Mouse (Mus musculus): ENCODE data around the gene Cyp3a13. TPM values are rescaled to one million over a fixed set of nuclear protein-coding genes. Genes with fewer than 3 reads are reported as not detected.
"Not testable (repeated sequence)": the region's sequence is repeated elsewhere in the genome, so short reads cannot be mapped to it uniquely, and the experiment has no call there.

Cyp3a13 gene
- polyA plus RNA-seq, 1 experiment from 2014 or later: not detected

- H3K27me3 ChIP-seq; ATAC-seq (ENCODE audit: low FRiP score, low read depth); H3K4me2 ChIP-seq; H3K4me1 ChIP-seq (replicated peaks); H3K4me3 ChIP-seq; H3K9me3 ChIP-seq; H3K27ac ChIP-seq (replicated peaks); H3K9ac ChIP-seq; H3K36me3 ChIP-seq: not testable (repeated sequence)
- WGBS: 79% methylated on average over 2 of the region's 2 CpGs
These were observed 52.8 kb downstream of the Cyp3a13 start for GRCm38 (mm10) chr5:137868600-137868999.

GRCm38 (mm10) chr5:137864008-137864407, 57.4 kb downstream of the Cyp3a13 start:
- H3K9ac ChIP-seq; H3K36me3 ChIP-seq; H3K4me1 ChIP-seq (replicated peaks); H3K27ac ChIP-seq (replicated peaks); ATAC-seq (ENCODE audit: low FRiP score, low read depth); H3K4me2 ChIP-seq; H3K9me3 ChIP-seq; H3K27me3 ChIP-seq; H3K4me3 ChIP-seq: not testable (repeated sequence)
- WGBS: 83% methylated on average over 1 of the region's 1 CpGs

GRCm38 (mm10) chr5:137857960-137858710, 63.3 kb downstream of the Cyp3a13 start, which contains the start of gene Pilrb1:
Gene Pilrb1 (minus strand): TSS chr5:137858106.
- not testable (repeated sequence) for H3K4me3 ChIP-seq; H3K4me1 ChIP-seq (replicated peaks); H3K9ac ChIP-seq; H3K9me3 ChIP-seq; H3K27me3 ChIP-seq; H3K27ac ChIP-seq (replicated peaks); ATAC-seq (ENCODE audit: low FRiP score, low read depth); H3K4me2 ChIP-seq; H3K36me3 ChIP-seq
- WGBS: 78% methylated on average over 2 of the region's 2 CpGs

GRCm38 (mm10) chr5:137856870-137857269, 64.5 kb downstream of the Cyp3a13 start:
- 80% methylated on average over 5 of the region's 5 CpGs for WGBS
- not testable (repeated sequence) for ATAC-seq (ENCODE audit: low FRiP score, low read depth); H3K27me3 ChIP-seq; H3K4me2 ChIP-seq; H3K9ac ChIP-seq; H3K27ac ChIP-seq (replicated peaks); H3K9me3 ChIP-seq; H3K4me1 ChIP-seq (replicated peaks); H3K36me3 ChIP-seq; H3K4me3 ChIP-seq

- not testable (repeated sequence) for H3K4me2 ChIP-seq; H3K27ac ChIP-seq (replicated peaks); H3K4me3 ChIP-seq; H3K36me3 ChIP-seq; H3K9ac ChIP-seq; H3K4me1 ChIP-seq (replicated peaks); ATAC-seq (ENCODE audit: low FRiP score, low read depth); H3K27me3 ChIP-seq; H3K9me3 ChIP-seq
- 88% methylated on average over 3 of the region's 3 CpGs for WGBS
These were observed 66.5 kb downstream of the Cyp3a13 start for GRCm38 (mm10) chr5:137854907-137855306.

GRCm38 (mm10) chr5:137850313-137850712, 71.1 kb downstream of the Cyp3a13 start:
- not testable (repeated sequence) for H3K27me3 ChIP-seq; H3K9ac ChIP-seq; H3K4me2 ChIP-seq; H3K9me3 ChIP-seq; H3K27ac ChIP-seq (replicated peaks); H3K4me3 ChIP-seq; ATAC-seq (ENCODE audit: low FRiP score, low read depth); H3K36me3 ChIP-seq; H3K4me1 ChIP-seq (replicated peaks)
- 97% methylated on average over 1 of the region's 1 CpGs for WGBS

Other genes with a start within 250 kb of the Cyp3a13 start
- 20.2 and 20.3 TPM in 2 replicates for gene Agfg2, start 236.9 kb downstream of the Cyp3a13 start, polyA plus RNA-seq (2015; fragmentation: Nextera tagmentation; extraction: Ambion mirVana)
- gene Nyap1, start 180.0 kb downstream of the Cyp3a13 start, polyA plus RNA-seq (2015; fragmentation: Nextera tagmentation; extraction: Ambion mirVana): 44.1 and 48.5 TPM in 2 replicates
- gene Tsc22d4, start 175.9 kb downstream of the Cyp3a13 start, polyA plus RNA-seq (2015; fragmentation: Nextera tagmentation; extraction: Ambion mirVana): 84.5 and 88.6 TPM in 2 replicates
- 43.4 and 44.7 TPM in 2 replicates for gene Ppp1r35, start 142.8 kb downstream of the Cyp3a13 start, polyA plus RNA-seq (2015; fragmentation: Nextera tagmentation; extraction: Ambion mirVana)
- 9.7 and 11.0 TPM in 2 replicates for gene Mepce, start 134.0 kb downstream of the Cyp3a13 start, polyA plus RNA-seq (2015; fragmentation: Nextera tagmentation; extraction: Ambion mirVana)
- gene Zcwpw1, start 133.8 kb downstream of the Cyp3a13 start, polyA plus RNA-seq (2015; fragmentation: Nextera tagmentation; extraction: Ambion mirVana): 11.9 and 12.8 TPM in 2 replicates
- gene Pilra, start 85.3 kb downstream of the Cyp3a13 start, polyA plus RNA-seq (2015; fragmentation: Nextera tagmentation; extraction: Ambion mirVana): 0.21 and 0.43 TPM in 2 replicates
- gene Pilrb1, start 63.5 kb downstream of the Cyp3a13 start, polyA plus RNA-seq (2015; fragmentation: Nextera tagmentation; extraction: Ambion mirVana): not detected in 2 replicates
- gene Pilrb2, start 49.8 kb downstream of the Cyp3a13 start, polyA plus RNA-seq (2015; fragmentation: Nextera tagmentation; extraction: Ambion mirVana): not detected in 2 replicates
- gene Gjc3, start 41.5 kb upstream of the Cyp3a13 start, polyA plus RNA-seq (2015; fragmentation: Nextera tagmentation; extraction: Ambion mirVana): 1.3 and 1.7 TPM in 2 replicates
- gene Azgp1, start 59.9 kb upstream of the Cyp3a13 start, polyA plus RNA-seq (2015; fragmentation: Nextera tagmentation; extraction: Ambion mirVana): not detected in 2 replicates
- not detected in 2 replicates for gene Smok3a, start 99.6 kb upstream of the Cyp3a13 start, polyA plus RNA-seq (2015; fragmentation: Nextera tagmentation; extraction: Ambion mirVana)
- gene Smok3b, start 99.8 kb upstream of the Cyp3a13 start, polyA plus RNA-seq (2015; fragmentation: Nextera tagmentation; extraction: Ambion mirVana): not detected in 2 replicates
- gene Smok3c, start 131.6 kb upstream of the Cyp3a13 start, polyA plus RNA-seq (2015; fragmentation: Nextera tagmentation; extraction: Ambion mirVana): not detected in 2 replicates
- gene Zkscan1, start 163.5 kb upstream of the Cyp3a13 start, polyA plus RNA-seq (2015; fragmentation: Nextera tagmentation; extraction: Ambion mirVana): 20.8 and 22.1 TPM in 2 replicates
- 81.4 and 82.6 TPM in 2 replicates for gene Zscan21, start 195.3 kb upstream of the Cyp3a13 start, polyA plus RNA-seq (2015; fragmentation: Nextera tagmentation; extraction: Ambion mirVana)
- gene Zfp113, start 234.1 kb upstream of the Cyp3a13 start, polyA plus RNA-seq (2015; fragmentation: Nextera tagmentation; extraction: Ambion mirVana): 26.5 and 31.3 TPM in 2 replicates
- gene Cops6, start 239.5 kb upstream of the Cyp3a13 start, polyA plus RNA-seq (2015; fragmentation: Nextera tagmentation; extraction: Ambion mirVana): 313 and 320 TPM in 2 replicates

All from hindbrain, embryonic 15.5 days (tissue).